Mouse (Mus musculus) layer of hippocampus, postnatal 14 days (tissue): ENCODE results near the gene Hfe. TPM values are rescaled to one million over a fixed set of nuclear protein-coding genes. Genes with fewer than 3 reads are reported as not detected.
"Not testable (repeated sequence)": the region's sequence is repeated elsewhere in the genome, so short reads cannot be mapped to it uniquely, and the experiment has no call there.

Experiments used
- DNase-seq, 2 experiments: peaks; one replicate each; pipeline ENCODE4 v3.0.0; 2021 to 2022; ENCODE audit warnings: low spot score in 2 of 2, mixed read lengths in 1 of 2
- total RNA-seq, 2 experiments: library from RNA; stranded (reverse); gene quantifications; 2 replicates each; pipeline ENCODE4 v1.2.3; 2021

The Hfe gene
- total RNA-seq, 2 experiments from 2014 or later = 3.4 to 5.4 TPM

GRCm38 (mm10) chr13:23744421-23745380 lies 34.0 kb upstream of the Hfe start:
- DNase-seq = no peak

- no peak for DNase-seq
These were observed 33.3 kb upstream of the Hfe start for GRCm38 (mm10) chr13:23743963-23744362.

GRCm38 (mm10) chr13:23743215-23743614 lies 32.6 kb upstream of the Hfe start:
- DNase-seq = no peak

GRCm38 (mm10) chr13:23742007-23742406 lies 31.4 kb upstream of the Hfe start:
- no peak for DNase-seq

- DNase-seq = no peak
These were observed 30.3 kb upstream of the Hfe start for GRCm38 (mm10) chr13:23740910-23741309.

GRCm38 (mm10) chr13:23740256-23740840 lies 29.7 kb upstream of the Hfe start:
- DNase-seq = no peak

- DNase-seq = no peak
These were observed 29.2 kb upstream of the Hfe start for GRCm38 (mm10) chr13:23739922-23740252.

GRCm38 (mm10) chr13:23739069-23739921 lies 28.6 kb upstream of the Hfe start:
- DNase-seq = peak; percentile 90 to 97

GRCm38 (mm10) chr13:23738677-23739068 lies 28.0 kb upstream of the Hfe start, which contains the start of gene Hist1h1c:
TSS of gene Hist1h1c (plus strand) at chr13:23738808.
- peak; percentile 88 for DNase-seq

GRCm38 (mm10) chr13:23738041-23738440 lies 27.4 kb upstream of the Hfe start:
- no peak for DNase-seq

GRCm38 (mm10) chr13:23737091-23737490 lies 26.4 kb upstream of the Hfe start:
- DNase-seq = no peak

GRCm38 (mm10) chr13:23732156-23732804 lies 21.6 kb upstream of the Hfe start:
- DNase-seq = no peak

GRCm38 (mm10) chr13:23730479-23730878 lies 19.8 kb upstream of the Hfe start:
- DNase-seq = no peak

GRCm38 (mm10) chr13:23729706-23730105 lies 19.1 kb upstream of the Hfe start:
- no peak for DNase-seq

- no peak for DNase-seq
These were observed 18.5 kb upstream of the Hfe start for GRCm38 (mm10) chr13:23729192-23729525.

- no peak for DNase-seq
These were observed 18.0 kb upstream of the Hfe start for GRCm38 (mm10) chr13:23728472-23729191.

GRCm38 (mm10) chr13:23725213-23725612 lies 14.6 kb upstream of the Hfe start:
- no peak for DNase-seq

GRCm38 (mm10) chr13:23724239-23724638 lies 13.6 kb upstream of the Hfe start:
- DNase-seq = no peak

GRCm38 (mm10) chr13:23717593-23718245 lies 7.1 kb upstream of the Hfe start:
- DNase-seq = not testable (repeated sequence)

GRCm38 (mm10) chr13:23717176-23717575 lies 6.5 kb upstream of the Hfe start:
- DNase-seq = no peak
